Mouse (Mus musculus): ENCODE results near the gene 6330409D20Rik.

Gene 6330409D20Rik

GRCm38 (mm10) chr2:32694691-32695090 is 46.1 kb downstream of the 6330409D20Rik start:
- no peak for DNase-seq (ENCODE audit: low read depth)

GRCm38 (mm10) chr2:32693823-32694411 is 46.9 kb downstream of the 6330409D20Rik start:
- peak; percentile 98 for DNase-seq (ENCODE audit: low read depth)

- no peak for DNase-seq (ENCODE audit: low read depth)
Observed at GRCm38 (mm10) chr2:32693282-32693681, 47.5 kb downstream of the 6330409D20Rik start.

- DNase-seq (ENCODE audit: low read depth) = no peak
Observed at GRCm38 (mm10) chr2:32692496-32692895, 48.3 kb downstream of the 6330409D20Rik start.

- no peak for DNase-seq (ENCODE audit: low read depth)
Observed at GRCm38 (mm10) chr2:32691041-32691440, 49.8 kb downstream of the 6330409D20Rik start.

- DNase-seq (ENCODE audit: low read depth) = peak; percentile 90
Observed at GRCm38 (mm10) chr2:32689420-32689819, 51.4 kb downstream of the 6330409D20Rik start.

GRCm38 (mm10) chr2:32687562-32687961 is 53.3 kb downstream of the 6330409D20Rik start:
- no peak for DNase-seq (ENCODE audit: low read depth)

- DNase-seq (ENCODE audit: low read depth) = no peak
Observed at GRCm38 (mm10) chr2:32686640-32687039, 54.2 kb downstream of the 6330409D20Rik start.

GRCm38 (mm10) chr2:32685807-32686206 is 55.0 kb downstream of the 6330409D20Rik start:
- no peak for DNase-seq (ENCODE audit: low read depth)

GRCm38 (mm10) chr2:32684681-32685428 is 56.0 kb downstream of the 6330409D20Rik start:
- no peak for DNase-seq (ENCODE audit: low read depth)

GRCm38 (mm10) chr2:32683701-32684100 is 57.1 kb downstream of the 6330409D20Rik start:
- no peak for DNase-seq (ENCODE audit: low read depth)

GRCm38 (mm10) chr2:32682721-32683417 is 57.9 kb downstream of the 6330409D20Rik start:
- no peak for DNase-seq (ENCODE audit: low read depth)
